Mouse (Mus musculus): ENCODE results near the gene Timm50. TPM values are rescaled to one million over a fixed set of nuclear protein-coding genes. Genes with fewer than 3 reads are reported as not detected.

Timm50 gene
- total RNA-seq, 2 experiments from 2014 or later: 41.8 to 43.9 TPM

DNA sequence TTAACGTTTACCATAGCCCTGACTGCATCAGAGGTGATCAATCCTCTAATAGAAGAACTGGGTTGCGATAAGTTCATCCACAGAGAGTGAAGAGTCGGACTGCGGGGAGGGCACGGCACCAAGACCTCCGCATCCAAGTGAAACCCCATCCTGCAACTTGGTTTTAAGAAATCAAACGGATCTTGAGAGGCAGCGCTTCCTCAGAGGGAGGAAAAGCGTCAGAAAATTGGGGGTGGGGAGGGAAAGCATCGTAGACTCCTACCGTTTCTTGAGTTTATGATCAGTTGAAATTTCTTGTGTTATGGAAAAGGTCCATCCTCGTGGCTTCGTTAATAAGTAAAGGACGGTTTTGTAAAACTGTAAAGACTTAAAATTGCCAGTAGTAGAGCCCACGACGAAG is 43.3 kb downstream of the Timm50 start:
- no peak for DNase-seq

GRCm38 (mm10) chr7:28268042-28268531 is 43.8 kb downstream of the Timm50 start:
- peak; percentile 30 for DNase-seq

GRCm38 (mm10) chr7:28267129-28268041 is 44.5 kb downstream of the Timm50 start, which contains the start of gene Eid2:
Gene Eid2 (plus strand): TSS chr7:28267881.
- peak; percentile 57 for DNase-seq

DNA sequence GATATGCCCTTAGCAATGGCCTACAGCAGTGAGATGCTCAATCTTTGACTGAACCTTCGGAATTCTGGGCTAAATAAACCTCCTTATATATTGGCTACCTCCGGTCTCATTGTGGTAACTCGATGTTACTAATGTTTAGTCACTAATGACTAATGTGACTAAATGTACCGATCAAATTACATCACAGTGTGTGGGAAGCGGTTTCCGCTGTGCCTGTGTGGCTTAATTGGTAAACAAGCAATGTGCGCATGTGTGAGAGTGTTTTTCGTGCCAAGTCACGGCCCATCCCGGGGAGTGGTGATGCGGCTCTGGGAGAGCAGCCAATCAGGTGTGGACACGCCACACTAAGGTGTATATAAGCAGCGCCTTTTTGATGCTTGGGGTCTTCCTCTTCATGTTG is 46.5 kb downstream of the Timm50 start:
- DNase-seq: no peak

DNA sequence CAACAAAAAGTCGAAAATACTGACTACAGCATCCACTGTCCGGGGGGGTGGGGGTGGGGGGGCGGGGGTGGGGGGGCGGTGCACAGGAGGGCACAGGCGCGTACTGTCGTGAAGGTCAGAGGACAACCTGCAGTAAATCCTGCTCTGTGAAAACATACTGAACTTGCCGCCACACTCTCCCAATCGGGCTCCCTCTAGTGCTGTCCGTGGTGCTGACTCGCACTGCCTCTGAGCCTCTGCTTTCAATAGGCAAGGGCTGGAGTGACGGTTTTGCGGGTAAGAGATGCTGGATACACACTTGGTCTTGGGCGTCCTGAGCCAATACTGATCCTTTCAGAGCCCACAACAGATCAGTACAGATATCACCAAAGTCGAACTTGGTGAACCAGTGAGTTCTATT is 48.1 kb downstream of the Timm50 start:
- DNase-seq: peak; percentile 23

DNA sequence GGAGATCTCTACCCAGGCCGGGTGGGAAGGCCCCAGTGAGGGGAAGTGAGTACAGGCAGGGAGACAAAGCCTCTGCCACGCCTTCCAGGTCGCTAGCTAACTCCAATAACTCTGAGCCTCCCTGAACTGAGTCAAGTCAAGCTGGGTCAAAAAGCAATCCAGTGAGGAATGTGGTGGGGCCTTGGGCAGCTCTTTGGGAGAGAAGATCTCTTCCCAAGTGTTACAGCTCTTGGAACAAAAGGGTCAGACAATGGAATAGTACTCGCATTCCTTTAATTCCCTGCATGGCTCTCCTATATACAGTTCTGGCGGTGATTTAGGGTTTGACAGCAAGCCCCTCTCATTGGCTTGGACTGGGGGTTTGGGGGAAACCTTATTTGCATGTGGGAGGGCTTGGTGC is 49.0 kb downstream of the Timm50 start:
- no peak for DNase-seq

Other genes starting within 250 kb of the Timm50 start
- not detected for gene Fcgbp, start 240.8 kb downstream of the Timm50 start, total RNA-seq (2021)
- gene 9530053A07Rik, start 182.6 kb downstream of the Timm50 start, total RNA-seq (2021): not detected
- 10 to 100 TPM; 21.8 to 24.3 TPM for gene Fbl, start 142.4 kb downstream of the Timm50 start, total RNA-seq (2021)
- gene Dyrk1b, start 132.6 kb downstream of the Timm50 start, total RNA-seq (2021): 10 to 100 TPM; 91.6 to 95.8 TPM
- gene Eid2, start 44.2 kb downstream of the Timm50 start, total RNA-seq (2021): 1 to 10 TPM; 5.0 to 5.2 TPM
- 1 to 10 TPM; 4.0 to 4.8 TPM for gene Eid2b, start 34.3 kb downstream of the Timm50 start, total RNA-seq (2021)
- not detected for gene Selenov, start 20.9 kb downstream of the Timm50 start, total RNA-seq (2021)
- not detected for gene Dll3, start 9.8 kb downstream of the Timm50 start, total RNA-seq (2021)
- gene Supt5, start 26.7 kb upstream of the Timm50 start, total RNA-seq (2021): 10 to 100 TPM; 52.8 to 54.3 TPM
- 100 to 1,000 TPM; 361 to 390 TPM for gene Rps16, start 38.6 kb upstream of the Timm50 start, total RNA-seq (2021)
- 1 to 10 TPM; 4.7 to 7.3 TPM for gene Plekhg2, start 60.5 kb upstream of the Timm50 start, total RNA-seq (2021)
- gene Zfp36, start 68.2 kb upstream of the Timm50 start, total RNA-seq (2021): 1 to 10 TPM; 7.3 to 7.6 TPM
- gene Med29, start 80.6 kb upstream of the Timm50 start, total RNA-seq (2021): 10 to 100 TPM; 19.6 to 20.2 TPM
- gene Paf1, start 80.9 kb upstream of the Timm50 start, total RNA-seq (2021): 10 to 100 TPM; 24.9 to 29.4 TPM
- gene Gmfg, start 125.4 kb upstream of the Timm50 start, total RNA-seq (2021): 1 to 10 TPM; 1.6 to 4.2 TPM
- gene Lrfn1, start 139.9 kb upstream of the Timm50 start, total RNA-seq (2021): under 1 TPM; 0.23 to 0.38 TPM
- gene Ifnl2, start 198.4 kb upstream of the Timm50 start, total RNA-seq (2021): not detected
- not detected for gene Ifnl3, start 210.8 kb upstream of the Timm50 start, total RNA-seq (2021)
- gene Sycn, start 228.8 kb upstream of the Timm50 start, total RNA-seq (2021): not detected
- not detected for gene Nccrp1, start 235.2 kb upstream of the Timm50 start, total RNA-seq (2021)

All from gastrocnemius, postnatal 25 days (tissue).